Mouse (Mus musculus): ENCODE results near the gene Il15ra. TPM values are rescaled to one million over a fixed set of nuclear protein-coding genes. Genes with fewer than 3 reads are reported as not detected.
A peak's percentile ranks its signal among the peaks of the same experiment; 100 is the strongest.

Gene Il15ra
- 10 to 100 TPM; 10.3 to 11.8 TPM for total RNA-seq (2021)
- long read RNA-seq, experiment 1, partial matches to known transcripts: 0 of 4 reads
- long read RNA-seq, experiment 1, other reads (novel, unspliced or antisense): 3 of 4 reads
- long read RNA-seq, experiment 2, partial matches to known transcripts: 0 of 1 reads
- long read RNA-seq, experiment 2, other reads (novel, unspliced or antisense): 1 of 1 reads

GRCm38 (mm10) chr2:11705201-11706025 lies at the start of gene Il15ra:
TSS of gene Il15ra (plus strand) at chr2:11705290.
- H3K27ac ChIP-seq: peak within 1 kb of the TSS; percentile 83
- peak within 1 kb of the TSS; percentile 59 for H3K4me3 ChIP-seq
- peak; percentile 54 to 72 for DNase-seq (ENCODE audit: extremely low spot score in 1 of 2, low spot score in 2 of 2)
- intact Hi-C loops (cut with DNase I): loop anchor here (5.0 kb wide), 2 partner anchors 72 to 103 kb away; partner anchors contain the start of genes Ankrd16, Fbh1 and Rbm17
- TF ChIP-seq CTCF (IDR thresholded peaks at IDR 0.05): no peak

DNA sequence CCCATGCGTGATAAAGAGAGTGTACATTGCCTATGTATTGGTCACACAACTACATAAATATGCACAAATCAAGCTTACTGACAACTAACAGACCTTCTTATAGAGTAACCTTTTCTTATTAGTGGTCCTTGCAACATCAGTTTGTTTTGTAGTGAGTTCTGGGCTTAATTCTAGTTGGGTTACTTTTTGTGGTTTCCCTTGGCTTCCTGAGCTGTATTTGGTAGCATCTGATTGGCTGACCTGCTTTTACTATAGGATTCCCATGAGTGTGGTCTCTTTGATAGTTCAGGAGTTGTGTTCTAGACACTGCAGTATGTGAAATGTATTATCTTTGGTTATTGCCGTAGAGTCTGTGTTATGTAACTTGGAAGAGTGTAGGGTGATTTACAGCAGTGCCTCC lies 47.5 kb upstream of the Il15ra start:
- no peak for DNase-seq (ENCODE audit: extremely low spot score in 1 of 2, low spot score in 2 of 2)
- Histone ChIP-seq H3K27ac (no peak overlapping the region), H3K4me3 (no peak overlapping the region)
- intact Hi-C loops (cut with DNase I): no loop called here
- TF ChIP-seq CTCF (IDR thresholded peaks at IDR 0.05): no peak

GRCm38 (mm10) chr2:11659263-11659662 lies 45.8 kb upstream of the Il15ra start:
- intact Hi-C loops (cut with DNase I): no loop called here
- Histone ChIP-seq H3K4me3 (no peak overlapping the region), H3K27ac (peak overlapping the region; percentile 50; the same call in 1 of the 2 replicates)
- DNase-seq (ENCODE audit: extremely low spot score in 1 of 2, low spot score in 2 of 2): peak in 1 of 2 experiments; percentile 15
- no peak for TF ChIP-seq CTCF (IDR thresholded peaks at IDR 0.05)

GRCm38 (mm10) chr2:11662143-11662906 lies 42.8 kb upstream of the Il15ra start:
- DNase-seq (ENCODE audit: extremely low spot score in 1 of 2, low spot score in 2 of 2): no peak
- TF ChIP-seq CTCF (IDR thresholded peaks at IDR 0.05): no peak
- Histone ChIP-seq H3K27ac (no peak overlapping the region), H3K4me3 (no peak overlapping the region)
- intact Hi-C loops (cut with DNase I): no loop called here

DNA sequence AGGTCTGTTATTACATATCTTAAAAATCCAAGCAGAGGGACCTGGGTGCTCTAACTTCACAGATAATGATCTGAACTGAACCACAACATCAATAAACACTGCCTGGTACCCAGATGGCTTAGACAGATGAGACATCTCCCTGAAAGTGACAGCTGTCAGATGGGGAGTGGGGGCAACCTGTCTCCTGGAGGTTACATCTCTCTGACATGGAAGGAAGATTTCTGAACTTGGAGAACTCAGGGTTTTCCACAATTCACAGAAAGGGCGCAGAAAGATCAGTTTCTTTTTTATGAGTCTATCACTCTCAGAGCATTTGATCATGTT lies 42.2 kb upstream of the Il15ra start:
- H3K4me3 ChIP-seq: no peak overlapping the region
- H3K27ac ChIP-seq: no peak overlapping the region
- DNase-seq (ENCODE audit: extremely low spot score in 1 of 2, low spot score in 2 of 2): no peak
- no peak for TF ChIP-seq CTCF (IDR thresholded peaks at IDR 0.05)
- intact Hi-C loops (cut with DNase I): no loop called here

GRCm38 (mm10) chr2:11663961-11664360 lies 41.1 kb upstream of the Il15ra start:
- H3K4me3 ChIP-seq: peak overlapping the region; percentile 39

GRCm38 (mm10) chr2:11664367-11664766 lies 40.7 kb upstream of the Il15ra start:
- TF ChIP-seq CTCF (IDR thresholded peaks at IDR 0.05): peak; percentile 13; the same call in 1 of the 2 replicates
- intact Hi-C loops (cut with DNase I): loop anchor here (1.0 to 2.0 kb wide), 2 partner anchors 22 to 61 kb away; no protein-coding TSS in a partner anchor
- Histone ChIP-seq H3K27ac (no peak overlapping the region), H3K4me3 (peak overlapping the region; percentile 39)
- DNase-seq (ENCODE audit: extremely low spot score in 1 of 2, low spot score in 2 of 2): peak; percentile 14 to 30

More at GRCm38 (mm10) chr2:11663961-11664360, 41.1 kb upstream of the Il15ra start:
- intact Hi-C loops (cut with DNase I): loop anchor here (1.0 to 2.0 kb wide), 2 partner anchors 23 to 61 kb away; no protein-coding TSS in a partner anchor
- peak; percentile 75 for TF ChIP-seq CTCF (IDR thresholded peaks at IDR 0.05)
- no peak overlapping the region for H3K27ac ChIP-seq
- DNase-seq (ENCODE audit: extremely low spot score in 1 of 2, low spot score in 2 of 2): peak; percentile 83 to 85

DNA sequence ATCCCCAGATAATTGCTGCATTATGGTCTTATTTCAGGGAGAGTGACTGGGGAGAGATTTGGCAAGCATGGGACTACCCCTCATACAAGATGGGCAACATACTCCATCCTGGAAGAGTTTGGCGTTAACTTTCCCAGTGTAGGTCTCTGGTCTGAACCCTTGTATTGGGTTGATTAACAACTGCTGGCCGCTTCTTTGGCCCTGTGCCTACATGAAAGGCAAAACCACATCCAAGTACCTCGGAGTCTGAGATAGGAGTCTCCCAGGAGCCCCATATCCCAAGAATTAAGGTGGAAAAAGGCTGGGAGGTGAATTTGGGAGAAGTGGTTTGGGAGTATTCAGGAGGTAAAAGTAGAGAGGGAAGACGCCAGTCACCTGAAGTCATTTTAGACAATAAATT lies 40.3 kb upstream of the Il15ra start:
- no peak for TF ChIP-seq CTCF (IDR thresholded peaks at IDR 0.05)
- Histone ChIP-seq H3K4me3 (no peak overlapping the region), H3K27ac (no peak overlapping the region)
- DNase-seq (ENCODE audit: extremely low spot score in 1 of 2, low spot score in 2 of 2): no peak
- intact Hi-C loops (cut with DNase I): loop anchor here (1.0 to 2.0 kb wide), 2 partner anchors 22 to 62 kb away; no protein-coding TSS in a partner anchor

- no peak overlapping the region for H3K27ac ChIP-seq
- no peak overlapping the region for H3K4me3 ChIP-seq
- intact Hi-C loops (cut with DNase I): loop anchor here (2.0 kb wide), 1 partner anchor 21 kb away; no protein-coding TSS in a partner anchor
- TF ChIP-seq CTCF (IDR thresholded peaks at IDR 0.05): no peak
- DNase-seq (ENCODE audit: extremely low spot score in 1 of 2, low spot score in 2 of 2): no peak
Observed at GRCm38 (mm10) chr2:11665326-11665725, 39.8 kb upstream of the Il15ra start.

DNA sequence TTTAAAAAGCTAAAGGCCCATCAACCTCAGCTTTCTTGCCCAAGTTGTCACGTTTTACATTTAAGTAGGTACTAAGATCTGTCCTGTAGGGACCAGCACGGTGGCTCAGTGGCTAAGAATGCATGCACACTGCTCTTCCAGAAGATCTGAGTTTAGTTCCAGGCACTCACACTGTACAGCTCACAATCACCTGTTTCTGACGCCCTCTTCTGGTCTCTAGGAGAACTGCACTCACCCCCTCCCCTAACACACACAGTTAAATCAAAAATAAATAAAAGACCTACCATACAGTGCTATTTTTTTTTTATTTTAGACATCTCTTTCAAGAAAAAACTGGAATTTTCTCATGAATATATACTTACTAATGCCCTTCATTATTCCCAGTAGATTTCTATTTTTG lies 32.9 kb upstream of the Il15ra start:
- Histone ChIP-seq H3K4me3 (no peak overlapping the region), H3K27ac (no peak overlapping the region)
- no peak for DNase-seq (ENCODE audit: extremely low spot score in 1 of 2, low spot score in 2 of 2)
- peak; percentile 38 for TF ChIP-seq CTCF (IDR thresholded peaks at IDR 0.05)
- intact Hi-C loops (cut with DNase I): no loop called here

DNA sequence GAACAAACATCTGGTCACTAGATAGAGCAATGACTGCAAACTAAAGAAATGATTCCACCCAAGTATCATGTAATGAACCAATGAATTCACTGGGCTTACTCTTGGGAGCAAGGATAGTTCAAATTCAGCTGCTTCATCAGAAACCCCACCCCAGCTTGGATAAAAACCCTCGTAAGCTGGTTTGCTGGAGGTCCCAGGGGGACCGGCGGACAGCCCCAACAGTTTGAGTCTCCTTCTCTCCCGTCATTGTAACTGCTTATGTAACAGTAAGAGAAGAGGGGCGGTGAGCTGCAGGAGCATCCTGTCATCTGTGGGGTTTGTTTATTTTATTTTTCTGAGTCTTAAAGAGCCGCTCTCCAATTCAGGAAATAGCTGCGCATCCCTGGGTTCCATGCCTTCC lies 25.5 kb upstream of the Il15ra start:
- no peak overlapping the region for H3K27ac ChIP-seq
- no peak overlapping the region for H3K4me3 ChIP-seq
- no peak for TF ChIP-seq CTCF (IDR thresholded peaks at IDR 0.05)
- no peak for DNase-seq (ENCODE audit: extremely low spot score in 1 of 2, low spot score in 2 of 2)
- intact Hi-C loops (cut with DNase I): loop anchor here (10.0 kb wide), 1 partner anchor 345 kb away; no protein-coding TSS in a partner anchor

All from left cerebral cortex, adult 2 months (tissue).